Mouse (Mus musculus): ENCODE results near the gene Mkln1. TPM values are rescaled to one million over a fixed set of nuclear protein-coding genes. Genes with fewer than 3 reads are reported as not detected.

Mkln1 gene
- 100 to 1,000 TPM; 153 to 165 TPM for total RNA-seq (2021)
- long read RNA-seq, experiment 1, full-length matches to known transcripts: 47 of 66 reads
- long read RNA-seq, experiment 1, partial matches to known transcripts: 2 of 66 reads
- long read RNA-seq, experiment 1, other reads (novel, unspliced or antisense): 17 of 66 reads
- long read RNA-seq, experiment 2, full-length matches to known transcripts: 57 of 67 reads
- long read RNA-seq, experiment 2, partial matches to known transcripts: 1 of 67 reads
- long read RNA-seq, experiment 2, other reads (novel, unspliced or antisense): 9 of 67 reads

GRCm38 (mm10) chr6:31398431-31399205, at the start of gene Mkln1:
Gene Mkln1 (plus strand): TSS chr6:31398735.
- DNase-seq (ENCODE audit: extremely low spot score in 1 of 2, low spot score in 2 of 2): peak; percentile 89 to 91
- peak within 1 kb of the TSS; percentile 96 for H3K27ac ChIP-seq
- TF ChIP-seq CTCF (IDR thresholded peaks at IDR 0.05): no peak
- intact Hi-C loops (cut with DNase I): loop anchor here (2.0 kb wide), 1 partner anchor 180 kb away; no protein-coding TSS in a partner anchor
- H3K4me3 ChIP-seq: peak within 1 kb of the TSS; percentile 94

- DNase-seq (ENCODE audit: extremely low spot score in 1 of 2, low spot score in 2 of 2): peak in 1 of 2 experiments; percentile 40
- peak overlapping the region; percentile 22 for H3K4me3 ChIP-seq
- peak overlapping the region; percentile 77 for H3K27ac ChIP-seq
- intact Hi-C loops (cut with DNase I): no loop called here
- no peak for TF ChIP-seq CTCF (IDR thresholded peaks at IDR 0.05)
Observed at GRCm38 (mm10) chr6:31356444-31357191, 41.9 kb upstream of the Mkln1 start.

- intact Hi-C loops (cut with DNase I): no loop called here
- peak; percentile 34 to 57 for DNase-seq (ENCODE audit: extremely low spot score in 1 of 2, low spot score in 2 of 2)
- H3K4me3 ChIP-seq: peak overlapping the region; percentile 22
- TF ChIP-seq CTCF (IDR thresholded peaks at IDR 0.05): no peak
- H3K27ac ChIP-seq: peak overlapping the region; percentile 77
Observed at GRCm38 (mm10) chr6:31357286-31357685, 41.2 kb upstream of the Mkln1 start.

GRCm38 (mm10) chr6:31362617-31363016, 35.9 kb upstream of the Mkln1 start:
- TF ChIP-seq CTCF (IDR thresholded peaks at IDR 0.05): no peak
- Histone ChIP-seq H3K27ac (no peak overlapping the region), H3K4me3 (no peak overlapping the region)
- intact Hi-C loops (cut with DNase I): no loop called here
- DNase-seq (ENCODE audit: extremely low spot score in 1 of 2, low spot score in 2 of 2): no peak

GRCm38 (mm10) chr6:31364399-31364798, 34.1 kb upstream of the Mkln1 start:
- intact Hi-C loops (cut with DNase I): no loop called here

GRCm38 (mm10) chr6:31367947-31368346, 30.6 kb upstream of the Mkln1 start:
- no peak for TF ChIP-seq CTCF (IDR thresholded peaks at IDR 0.05)
- no peak for DNase-seq (ENCODE audit: extremely low spot score in 1 of 2, low spot score in 2 of 2)
- intact Hi-C loops (cut with DNase I): no loop called here
- Histone ChIP-seq H3K4me3 (no peak overlapping the region), H3K27ac (no peak overlapping the region)

More at GRCm38 (mm10) chr6:31364399-31364798, 34.1 kb upstream of the Mkln1 start:
- TF ChIP-seq CTCF (IDR thresholded peaks at IDR 0.05): no peak
- Histone ChIP-seq H3K4me3 (no peak overlapping the region), H3K27ac (no peak overlapping the region)
- DNase-seq (ENCODE audit: extremely low spot score in 1 of 2, low spot score in 2 of 2): no peak

- intact Hi-C loops (cut with DNase I): no loop called here
- no peak for DNase-seq (ENCODE audit: extremely low spot score in 1 of 2, low spot score in 2 of 2)
- H3K4me3 ChIP-seq: no peak overlapping the region
- no peak overlapping the region for H3K27ac ChIP-seq
- peak; percentile 28 for TF ChIP-seq CTCF (IDR thresholded peaks at IDR 0.05)
Observed at GRCm38 (mm10) chr6:31368559-31368958, 30.0 kb upstream of the Mkln1 start.

GRCm38 (mm10) chr6:31369875-31370274, 28.7 kb upstream of the Mkln1 start:
- intact Hi-C loops (cut with DNase I): no loop called here
- Histone ChIP-seq H3K27ac (peak overlapping the region; percentile 76; the same call in 1 of the 2 replicates), H3K4me3 (no peak overlapping the region)
- peak; percentile 49 for TF ChIP-seq CTCF (IDR thresholded peaks at IDR 0.05)
- no peak for DNase-seq (ENCODE audit: extremely low spot score in 1 of 2, low spot score in 2 of 2)

- DNase-seq (ENCODE audit: extremely low spot score in 1 of 2, low spot score in 2 of 2): peak in 1 of 2 experiments; percentile 20
- intact Hi-C loops (cut with DNase I): no loop called here
- TF ChIP-seq CTCF (IDR thresholded peaks at IDR 0.05): no peak
- Histone ChIP-seq H3K27ac (peak overlapping the region; percentile 76), H3K4me3 (no peak overlapping the region)
Observed at GRCm38 (mm10) chr6:31370550-31371061, 27.9 kb upstream of the Mkln1 start.

GRCm38 (mm10) chr6:31371140-31371539, 27.4 kb upstream of the Mkln1 start:
- intact Hi-C loops (cut with DNase I): no loop called here
- H3K27ac ChIP-seq: peak overlapping the region; percentile 76
- DNase-seq (ENCODE audit: extremely low spot score in 1 of 2, low spot score in 2 of 2): no peak
- no peak overlapping the region for H3K4me3 ChIP-seq
- TF ChIP-seq CTCF (IDR thresholded peaks at IDR 0.05): no peak

- intact Hi-C loops (cut with DNase I): no loop called here
- DNase-seq (ENCODE audit: extremely low spot score in 1 of 2, low spot score in 2 of 2): no peak
- Histone ChIP-seq H3K4me3 (no peak overlapping the region), H3K27ac (no peak overlapping the region)
- TF ChIP-seq CTCF (IDR thresholded peaks at IDR 0.05): no peak
Observed at GRCm38 (mm10) chr6:31372620-31373019, 25.9 kb upstream of the Mkln1 start.
